Mouse (Mus musculus): ENCODE measurements around the gene Prickle1. TPM values are rescaled to one million over a fixed set of nuclear protein-coding genes. Genes with fewer than 3 reads are reported as not detected.

The Prickle1 gene
- 1 to 10 TPM in 2 of 26 experiments, under 1 TPM in 12, not detected in 12; 0.13 to 2.1 (median 0.38) TPM for total RNA-seq (2018; cell fraction: chromatin; rRNA removed)
- 1 to 10 TPM in 1 of 26 experiments, under 1 TPM in 22, not detected in 3; 0.03 to 1.3 (median 0.13) TPM for total RNA-seq (2018; cell fraction: cytosol; rRNA removed)
- total RNA-seq (2018; cell fraction: nucleus; rRNA removed) = 1 to 10 TPM in 2 of 26 experiments, under 1 TPM in 12, not detected in 12; 0.13 to 2.0 (median 0.25) TPM
- polyA plus RNA-seq (2018) = 0.15 TPM in 1 of 3 replicates, not detected in the others

DNA sequence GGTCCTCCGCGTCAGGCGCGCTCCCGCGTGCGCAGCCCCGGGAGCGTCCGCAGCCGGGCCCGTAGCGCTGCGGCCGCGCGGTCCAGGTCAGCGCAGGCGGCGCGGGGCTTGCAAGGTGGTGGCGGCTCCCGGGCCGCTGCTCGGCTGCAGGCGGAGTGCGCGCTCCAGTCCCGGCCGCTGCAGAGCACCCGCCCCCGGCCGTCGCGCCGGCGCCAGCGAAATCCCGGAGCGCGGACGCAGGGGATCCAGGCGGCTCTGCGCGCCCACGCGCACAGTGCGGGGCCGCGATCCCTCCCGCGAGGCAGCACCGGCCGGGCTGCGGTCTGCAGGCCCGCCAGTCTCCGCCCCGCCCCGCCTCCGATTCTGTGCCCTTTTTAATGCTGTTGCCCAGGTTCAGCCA lies at the start of gene Prickle1:
TSS of gene Prickle1 (minus strand) at position 146 of the 400 bp plus-strand sequence.
- H3K27ac ChIP-seq = no peak within 1 kb of the TSS

GRCm38 (mm10) chr15:93640221-93640620 lies 44.5 kb upstream of the Prickle1 start:
- 78% methylated on average over 2 of the region's 2 CpGs for WGBS (ENCODE audit: missing documents)
- Histone ChIP-seq H3K27ac (no peak overlapping the region), H3K79me2 (ENCODE audit: inconsistent target) (no peaks in the 10 kb centered on the region), H3K4me3 (ENCODE audit: inconsistent target) (no peak overlapping the region), H3K36me3 (ENCODE audit: inconsistent target) (no peaks in the 10 kb centered on the region)

More for the DNA sequence above, at the start of gene Prickle1:
- 2% methylated on average over 45 of the region's 60 CpGs for WGBS (ENCODE audit: missing documents)
- H3K4me3 ChIP-seq (ENCODE audit: inconsistent target) = no peak within 1 kb of the TSS
- no peaks in the 10 kb centered on the region for H3K36me3 ChIP-seq (ENCODE audit: inconsistent target)
- no peaks in the 10 kb centered on the region for H3K79me2 ChIP-seq (ENCODE audit: inconsistent target)

DNA sequence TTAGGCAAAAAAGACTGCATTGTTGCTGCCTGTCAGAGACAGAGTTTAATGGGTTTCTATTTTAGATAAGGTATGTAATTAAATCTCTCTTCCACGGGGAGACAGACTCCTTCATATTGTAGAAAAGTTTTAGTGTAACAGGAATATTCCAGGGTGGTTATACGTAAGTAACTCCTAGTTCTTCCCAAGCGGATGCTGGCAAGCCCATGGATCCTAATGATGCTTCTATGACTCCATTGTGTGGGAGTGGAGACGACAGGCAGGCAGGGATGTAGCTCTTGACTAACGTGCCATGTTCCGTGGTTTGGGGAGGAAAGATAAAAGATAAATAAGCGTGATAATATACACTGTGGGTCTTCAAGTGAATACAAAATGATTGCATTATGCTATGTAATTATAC lies 41.3 kb upstream of the Prickle1 start:
- no peak overlapping the region for H3K27ac ChIP-seq
- no peak overlapping the region for H3K4me3 ChIP-seq (ENCODE audit: inconsistent target)
- no peaks in the 10 kb centered on the region for H3K79me2 ChIP-seq (ENCODE audit: inconsistent target)
- 82% methylated on average over 7 of the region's 7 CpGs for WGBS (ENCODE audit: missing documents)
- no peaks in the 10 kb centered on the region for H3K36me3 ChIP-seq (ENCODE audit: inconsistent target)

DNA sequence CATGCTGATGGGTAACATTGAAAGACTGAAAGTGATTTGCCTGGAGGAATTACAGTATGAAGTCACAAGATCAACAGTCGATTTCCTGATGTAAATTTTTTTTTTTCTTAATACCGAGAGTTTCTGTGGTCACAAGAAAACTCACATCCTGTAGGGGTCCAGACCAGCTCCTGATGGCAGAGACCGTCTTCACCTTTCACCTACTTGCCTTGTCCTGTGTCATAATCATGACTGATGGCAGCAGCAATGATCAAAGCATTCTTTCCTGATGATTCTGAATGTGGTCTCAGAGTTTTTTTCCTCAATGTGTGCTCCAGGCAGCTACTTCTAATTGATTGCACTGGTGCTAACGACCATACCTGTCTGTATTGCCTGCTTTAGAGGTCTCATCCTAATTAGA lies 39.9 kb upstream of the Prickle1 start:
- H3K27ac ChIP-seq = no peak overlapping the region
- no peaks in the 10 kb centered on the region for H3K36me3 ChIP-seq (ENCODE audit: inconsistent target)
- no peaks in the 10 kb centered on the region for H3K79me2 ChIP-seq (ENCODE audit: inconsistent target)
- 52% methylated on average over 4 of the region's 4 CpGs for WGBS (ENCODE audit: missing documents)
- H3K4me3 ChIP-seq (ENCODE audit: inconsistent target) = no peak overlapping the region

GRCm38 (mm10) chr15:93634536-93634935 lies 38.8 kb upstream of the Prickle1 start:
- H3K79me2 ChIP-seq (ENCODE audit: inconsistent target) = no peaks in the 10 kb centered on the region
- no peak overlapping the region for H3K4me3 ChIP-seq (ENCODE audit: inconsistent target)
- no peaks in the 10 kb centered on the region for H3K36me3 ChIP-seq (ENCODE audit: inconsistent target)
- no peak overlapping the region for H3K27ac ChIP-seq
- 92% methylated on average over 4 of the region's 5 CpGs for WGBS (ENCODE audit: missing documents)

GRCm38 (mm10) chr15:93630001-93630541 lies 34.4 kb upstream of the Prickle1 start:
- WGBS (ENCODE audit: missing documents) = 93% methylated on average over 14 of the region's 14 CpGs
- Histone ChIP-seq H3K27ac (no peak overlapping the region), H3K79me2 (ENCODE audit: inconsistent target) (no peaks in the 10 kb centered on the region), H3K36me3 (ENCODE audit: inconsistent target) (no peaks in the 10 kb centered on the region), H3K4me3 (ENCODE audit: inconsistent target) (no peak overlapping the region)

DNA sequence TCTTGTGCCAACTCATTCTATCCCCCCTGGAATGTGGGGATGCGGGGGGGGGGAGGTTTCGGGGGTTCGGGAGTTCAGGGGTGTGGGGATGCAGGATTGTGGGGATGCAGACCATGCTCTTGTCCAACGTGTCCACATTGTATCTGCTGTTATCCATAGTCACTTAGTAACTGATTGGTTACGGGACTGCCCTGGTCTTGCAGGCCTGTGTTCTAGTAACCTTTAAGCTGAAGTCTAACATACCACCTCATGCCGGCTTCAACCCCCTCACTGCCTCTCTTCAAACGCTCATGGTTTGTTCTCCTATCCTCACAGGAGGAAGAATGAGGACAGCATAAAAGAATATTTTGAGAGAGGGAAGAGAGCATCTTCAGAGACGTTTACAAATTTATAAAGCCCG lies 33.5 kb upstream of the Prickle1 start:
- Histone ChIP-seq H3K79me2 (ENCODE audit: inconsistent target) (no peaks in the 10 kb centered on the region), H3K4me3 (ENCODE audit: inconsistent target) (no peak overlapping the region), H3K27ac (no peak overlapping the region), H3K36me3 (ENCODE audit: inconsistent target) (no peaks in the 10 kb centered on the region)
- WGBS (ENCODE audit: missing documents) = 91% methylated on average over 6 of the region's 9 CpGs

DNA sequence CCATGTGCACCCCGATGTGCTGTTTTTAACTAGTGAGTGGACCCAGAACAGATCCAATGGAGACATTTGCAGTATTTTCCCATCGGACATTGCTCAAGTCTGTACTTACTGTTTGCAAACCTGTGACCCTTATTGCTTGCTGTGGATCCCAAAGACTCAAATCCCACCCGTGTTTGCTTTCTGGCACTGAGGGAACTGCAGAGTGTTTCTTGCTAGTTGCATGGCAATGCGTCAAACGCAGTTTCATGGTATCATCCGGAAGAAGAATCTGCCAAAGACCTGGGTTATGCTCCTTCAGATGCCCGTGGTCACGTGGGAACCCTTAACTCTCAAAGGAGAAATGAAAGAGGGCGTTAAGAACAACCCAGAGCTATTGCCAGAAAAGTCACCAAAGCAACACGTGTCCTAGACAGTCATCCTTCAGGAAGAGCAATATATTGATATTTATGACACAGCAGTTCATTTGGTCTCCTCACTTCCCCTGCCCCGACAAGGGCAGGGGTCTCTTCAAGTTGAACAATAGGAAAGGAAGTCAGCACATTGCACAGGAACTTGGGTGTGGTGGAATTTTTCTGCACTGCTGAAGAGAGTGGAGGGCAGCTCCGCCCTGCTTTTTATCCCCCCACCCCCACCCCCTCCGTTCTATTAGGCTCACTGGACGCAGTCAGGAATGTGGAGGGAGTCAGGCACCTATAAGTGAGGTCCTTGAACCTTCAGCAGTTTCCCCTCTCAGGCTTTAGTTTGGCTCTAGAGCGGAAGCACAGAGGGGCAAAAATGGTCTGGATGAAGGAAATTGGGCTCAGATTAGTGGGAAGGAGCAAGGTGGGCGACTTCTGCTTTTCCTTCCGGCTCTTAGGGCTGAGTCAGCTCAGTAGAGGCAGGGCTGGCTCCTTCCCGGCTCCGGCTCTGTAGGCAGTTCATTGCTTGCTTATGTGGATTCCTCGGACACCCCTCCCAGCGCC lies 32.4 kb upstream of the Prickle1 start:
- Histone ChIP-seq H3K27ac (no peak overlapping the region), H3K36me3 (ENCODE audit: inconsistent target) (no peaks in the 10 kb centered on the region), H3K4me3 (ENCODE audit: inconsistent target) (no peak overlapping the region), H3K79me2 (ENCODE audit: inconsistent target) (no peaks in the 10 kb centered on the region)
- 31% methylated on average over 21 of the region's 21 CpGs for WGBS (ENCODE audit: missing documents)

DNA sequence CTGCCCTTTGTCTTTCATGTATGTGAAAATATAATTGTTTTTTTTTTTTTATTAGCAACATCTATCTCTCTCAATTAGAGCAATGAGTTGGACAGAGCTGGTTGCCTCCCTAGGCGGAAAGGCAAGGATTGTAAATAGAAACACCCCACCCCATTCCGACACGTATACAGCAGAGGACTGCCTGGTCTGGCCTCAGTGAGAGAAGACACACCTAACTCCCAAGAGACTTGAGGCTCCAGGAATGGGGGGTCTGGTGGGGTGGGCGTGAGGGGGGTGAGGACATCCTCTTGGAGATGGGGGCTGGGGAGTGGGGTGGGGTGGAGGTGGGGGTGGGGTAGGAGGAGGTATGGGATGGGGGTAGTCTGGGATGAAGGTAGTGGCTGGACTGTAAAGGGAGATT lies 23.9 kb upstream of the Prickle1 start:
- 68% methylated on average over 3 of the region's 4 CpGs for WGBS (ENCODE audit: missing documents)
- Histone ChIP-seq H3K4me3 (ENCODE audit: inconsistent target) (no peak overlapping the region), H3K36me3 (ENCODE audit: inconsistent target) (no peaks in the 10 kb centered on the region)

DNA sequence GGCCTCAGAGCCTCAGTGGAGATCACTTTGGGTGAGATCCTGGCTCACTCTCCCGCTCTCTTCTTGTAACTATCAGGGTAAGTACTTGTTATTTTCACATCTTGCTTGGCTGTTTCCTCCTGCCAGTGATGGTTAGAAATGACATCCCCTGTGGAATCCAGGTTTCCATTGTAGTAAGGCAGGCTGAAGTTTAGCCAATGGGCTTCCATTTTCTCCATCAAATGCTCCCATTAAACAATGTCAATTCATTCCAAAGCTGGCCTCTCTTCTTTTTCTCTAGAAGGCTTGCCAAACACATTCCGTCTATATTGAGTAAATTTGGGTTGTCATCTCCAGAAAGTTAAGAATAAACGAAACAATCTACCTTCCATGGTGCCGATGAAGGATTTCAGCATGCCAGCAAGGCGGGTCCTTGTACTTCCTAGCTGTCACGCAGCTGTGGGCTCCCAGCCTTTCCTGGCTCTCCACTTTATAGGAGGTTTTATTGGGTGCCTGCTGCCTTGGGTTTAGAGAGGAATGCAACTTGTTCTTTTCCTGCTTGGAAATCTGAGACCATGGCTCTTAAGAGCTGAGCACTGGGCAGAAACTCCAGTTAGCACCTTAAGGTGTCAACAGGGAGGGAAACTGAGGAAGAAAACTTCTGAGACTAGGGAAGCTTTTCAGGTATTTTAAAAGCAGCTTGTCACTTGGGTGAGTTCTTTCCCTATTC lies 22.9 kb upstream of the Prickle1 start:
- Histone ChIP-seq H3K79me2 (ENCODE audit: inconsistent target) (no peaks in the 10 kb centered on the region), H3K4me3 (ENCODE audit: inconsistent target) (no peak overlapping the region), H3K27ac (no peak overlapping the region), H3K36me3 (ENCODE audit: inconsistent target) (no peaks in the 10 kb centered on the region)
- WGBS (ENCODE audit: missing documents) = 78% methylated on average over 6 of the region's 6 CpGs

More for the DNA sequence above, 23.9 kb upstream of the Prickle1 start:
- Histone ChIP-seq H3K79me2 (ENCODE audit: inconsistent target) (no peaks in the 10 kb centered on the region), H3K27ac (no peak overlapping the region)

GRCm38 (mm10) chr15:93616277-93616676 lies 20.6 kb upstream of the Prickle1 start:
- Histone ChIP-seq H3K27ac (no peak overlapping the region), H3K4me3 (ENCODE audit: inconsistent target) (no peak overlapping the region), H3K36me3 (ENCODE audit: inconsistent target) (no peaks in the 10 kb centered on the region), H3K79me2 (ENCODE audit: inconsistent target) (no peaks in the 10 kb centered on the region)
- WGBS (ENCODE audit: missing documents) = 87% methylated on average over 4 of the region's 4 CpGs

GRCm38 (mm10) chr15:93615031-93615430 lies 19.3 kb upstream of the Prickle1 start:
- Histone ChIP-seq H3K79me2 (ENCODE audit: inconsistent target) (no peaks in the 10 kb centered on the region), H3K27ac (no peak overlapping the region), H3K4me3 (ENCODE audit: inconsistent target) (no peak overlapping the region), H3K36me3 (ENCODE audit: inconsistent target) (no peaks in the 10 kb centered on the region)
- WGBS (ENCODE audit: missing documents) = 83% methylated on average over 3 of the region's 3 CpGs

DNA sequence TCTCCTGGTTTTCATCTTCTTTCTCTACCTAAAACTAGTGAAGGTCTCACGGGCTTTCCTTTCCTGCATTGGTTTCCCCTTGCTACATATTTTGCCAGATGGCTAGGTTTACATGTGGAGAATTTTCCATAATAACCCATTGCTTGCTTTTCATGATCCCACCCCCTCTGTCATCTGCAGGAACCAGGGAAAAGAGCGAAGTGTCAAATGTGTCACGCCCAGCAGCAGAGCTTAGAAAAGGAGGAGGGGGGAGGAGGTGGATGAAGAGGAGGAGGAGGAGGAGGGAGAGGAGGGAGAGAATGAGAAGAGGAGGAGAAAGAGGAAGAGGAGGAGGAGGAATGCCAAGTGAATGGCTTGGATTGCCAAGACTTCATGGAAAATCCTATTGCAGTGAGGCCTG lies 17.9 kb upstream of the Prickle1 start:
- no peak overlapping the region for H3K4me3 ChIP-seq (ENCODE audit: inconsistent target)
- no peaks in the 10 kb centered on the region for H3K36me3 ChIP-seq (ENCODE audit: inconsistent target)
- no peaks in the 10 kb centered on the region for H3K79me2 ChIP-seq (ENCODE audit: inconsistent target)
- WGBS (ENCODE audit: missing documents) = 89% methylated on average over 3 of the region's 3 CpGs
- H3K27ac ChIP-seq = no peak overlapping the region

DNA sequence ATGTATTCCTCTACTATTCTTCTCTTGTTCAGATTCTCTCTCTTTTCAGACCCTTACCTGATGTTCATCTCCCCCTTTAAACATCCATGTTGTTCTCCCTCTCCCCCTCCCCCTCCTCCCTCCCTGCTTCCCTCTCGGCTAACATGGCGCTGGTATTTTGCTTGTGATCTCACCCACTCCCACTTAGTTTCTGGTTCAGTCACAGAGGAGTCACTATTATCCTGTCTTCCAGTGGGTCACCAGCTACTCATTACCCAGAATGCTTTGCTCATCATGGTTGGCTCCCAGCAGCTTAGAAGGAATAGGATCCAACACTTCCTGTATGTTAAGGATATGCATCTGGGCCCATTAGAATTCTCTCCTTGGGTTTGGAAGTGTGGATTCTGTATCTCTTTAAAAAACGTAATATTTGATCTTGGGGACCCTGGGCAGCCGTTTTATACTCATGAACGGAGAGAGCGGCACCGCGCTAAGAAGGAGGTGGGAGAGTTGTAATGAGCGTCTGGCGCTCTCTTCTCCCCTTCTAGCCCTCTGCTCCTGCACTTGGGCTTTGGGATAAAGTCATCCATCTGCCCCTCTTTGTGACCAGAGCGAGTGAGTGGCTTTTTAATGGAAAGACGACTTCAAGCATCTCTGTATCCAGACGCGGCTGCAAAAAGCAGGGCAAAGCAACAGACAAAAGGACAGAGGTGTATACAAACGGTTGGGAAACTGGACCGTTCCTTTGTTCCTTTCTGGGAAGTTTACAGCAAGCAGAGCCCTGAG lies 16.0 kb upstream of the Prickle1 start:
- no peaks in the 10 kb centered on the region for H3K36me3 ChIP-seq (ENCODE audit: inconsistent target)
- no peak overlapping the region for H3K27ac ChIP-seq
- no peaks in the 10 kb centered on the region for H3K79me2 ChIP-seq (ENCODE audit: inconsistent target)
- H3K4me3 ChIP-seq (ENCODE audit: inconsistent target) = no peak overlapping the region
- WGBS (ENCODE audit: missing documents) = 88% methylated on average over 14 of the region's 16 CpGs
